ENCODE assay signal across 18 mouse cellular contexts in the genomic region with DNA sequence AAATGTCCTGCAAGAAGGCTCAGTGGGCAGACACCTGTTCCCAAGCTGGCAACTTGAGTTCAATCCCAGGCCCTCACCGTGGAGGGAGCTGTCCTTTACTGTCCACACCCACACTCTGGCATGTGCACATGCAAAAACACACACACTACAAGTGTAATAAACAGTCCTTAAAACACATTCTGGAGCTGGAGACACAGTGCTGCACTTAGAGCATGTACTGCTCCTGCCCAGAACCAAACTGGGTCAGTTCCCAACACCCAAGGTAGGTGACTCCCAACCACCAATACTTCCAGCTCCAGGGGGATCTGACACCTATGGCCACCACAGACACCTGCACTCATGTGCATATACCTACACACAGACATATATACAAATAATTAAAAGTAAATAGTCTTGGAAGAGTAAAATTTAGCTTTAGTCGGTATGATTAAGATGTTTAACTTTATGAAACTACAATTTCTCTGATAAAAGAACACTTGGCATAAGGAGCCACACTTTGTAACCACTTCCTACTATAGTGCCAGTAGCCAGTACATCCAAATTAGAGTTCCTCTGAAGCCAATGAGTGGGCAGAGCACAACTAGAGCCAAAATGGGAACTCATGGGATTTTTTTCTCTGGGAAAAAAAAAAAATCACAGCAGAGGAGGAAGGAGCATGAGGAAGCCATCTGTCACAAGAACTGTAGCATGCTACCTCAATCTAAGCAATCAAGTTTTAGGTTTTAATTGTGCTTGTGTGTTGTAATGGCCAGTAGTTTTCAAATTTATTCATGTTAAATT. TPM values are rescaled to one million over a fixed set of nuclear protein-coding genes. Genes with fewer than 3 reads are reported as not detected.
DNase-seq lines count a peak whose midpoint lies in the region; ATAC-seq and TF ChIP-seq lines count a peak whose summit lies in the region.
"Had no signal": no experiment of that assay in that cellular context is flagged by ENCODE, and none has a peak within 500 bp of the region (broad histone marks: within the 10 kb centered on the region; RNA-seq: fewer than 3 reads in every experiment).

No protein-coding gene starts in this region.

- no peaks in the 10 kb centered on the region for H3K9me3 ChIP-seq in hindbrain, embryonic 10.5 days
- H3K9me3 ChIP-seq in hindbrain, embryonic 12.5 days (replicated peaks), result no peaks in the 10 kb centered on the region
- H3K9me3 ChIP-seq: forebrain, embryonic 13.5 days; heart, embryonic 12.5 days; limb, embryonic 15.5 days; neural tube, embryonic 13.5 days had no signal

- no peaks in the 10 kb centered on the region for H3K36me3 ChIP-seq in hindbrain, embryonic 10.5 days
- H3K36me3 ChIP-seq in hindbrain, embryonic 12.5 days, result no peaks in the 10 kb centered on the region
- H3K36me3 ChIP-seq: neural tube, embryonic 13.5 days had no signal

- peak; percentile 16 to 63 for DNase-seq in layer of hippocampus, adult 2 months (ENCODE audit: low spot score in 2 of 2)
- DNase-seq in layer of hippocampus, postnatal 36 days, result no peak
- peak; percentile 17 for DNase-seq in right cerebral cortex, postnatal 25 days
- no peak for DNase-seq in right cerebral cortex, postnatal 10 days (ENCODE audit: low spot score in 2 of 2)
- DNase-seq in cerebellum, postnatal 10 days, result peak; percentile 43 to 54
- DNase-seq in hindbrain, embryonic 10.5 days (ENCODE audit: low spot score), result no peak
- DNase-seq: adrenal gland, postnatal 14 days; B cell, adult 2 months; kidney, adult 18-20 months; kidney, postnatal 10 days; lung, postnatal 14 days had no signal

- no peak overlapping the region for H3K4me3 ChIP-seq in layer of hippocampus, adult 2 months
- no peak overlapping the region for H3K4me3 ChIP-seq in hindbrain, embryonic 10.5 days
- H3K4me3 ChIP-seq in hindbrain, embryonic 12.5 days, result no peak overlapping the region
- H3K4me3 ChIP-seq: forebrain, embryonic 13.5 days; heart, embryonic 12.5 days; limb, embryonic 15.5 days; neural tube, embryonic 13.5 days had no signal

- H3K27me3 ChIP-seq in hindbrain, embryonic 10.5 days (ENCODE audit: insufficient read depth, poor library complexity, severe bottlenecking), result no peaks in the 10 kb centered on the region
- H3K27me3 ChIP-seq in hindbrain, embryonic 12.5 days, result no peaks in the 10 kb centered on the region
- H3K27me3 ChIP-seq: forebrain, embryonic 13.5 days; heart, embryonic 12.5 days; limb, embryonic 15.5 days; neural tube, embryonic 13.5 days had no signal

- no peak for TF ChIP-seq CTCF in layer of hippocampus, adult 2 months (conservative IDR thresholded peaks at IDR 0.05)

- H3K27ac ChIP-seq in layer of hippocampus, adult 2 months, result no peak overlapping the region; the same call in 1 of the 2 replicates
- no peak overlapping the region for H3K27ac ChIP-seq in hindbrain, embryonic 10.5 days
- no peak overlapping the region for H3K27ac ChIP-seq in hindbrain, embryonic 12.5 days
- H3K27ac ChIP-seq: forebrain, embryonic 13.5 days; hindbrain, postnatal 0 days; limb, embryonic 15.5 days; neural tube, embryonic 13.5 days had no signal

- no peak overlapping the region for H3K9ac ChIP-seq in hindbrain, embryonic 12.5 days
- H3K9ac ChIP-seq: forebrain, embryonic 13.5 days; heart, embryonic 12.5 days; limb, embryonic 15.5 days; neural tube, embryonic 13.5 days had no signal

- ATAC-seq in hindbrain, embryonic 12.5 days (ENCODE audit: low FRiP score), result no peak
- ATAC-seq: forebrain, embryonic 13.5 days; hindbrain, postnatal 0 days had no signal

- no peaks in the 10 kb centered on the region for H3K4me1 ChIP-seq in hindbrain, embryonic 10.5 days (replicated peaks)
- H3K4me1 ChIP-seq in hindbrain, embryonic 12.5 days, result 0 out of 2 replicates have a peak, but pooled peaks cover 2% of the 10 kb centered on the region
- H3K4me1 ChIP-seq: forebrain, embryonic 13.5 days; limb, embryonic 15.5 days; neural tube, embryonic 13.5 days had no signal

- no peak overlapping the region for H3K4me2 ChIP-seq in hindbrain, embryonic 12.5 days (replicated peaks)
- H3K4me2 ChIP-seq: forebrain, embryonic 13.5 days; heart, embryonic 12.5 days; limb, embryonic 15.5 days; midbrain, embryonic 11.5 days; neural tube, embryonic 13.5 days had no signal

- WGBS in hindbrain, embryonic 10.5 days, result 88% methylated on average over 2 of the region's 2 CpGs
- WGBS in hindbrain, embryonic 12.5 days, result 86% methylated on average over 2 of the region's 2 CpGs

RNA-seq across cellular contexts. Expression of a gene that starts 39.1 kb away (rescaled TPM):
- total RNA-seq in layer of hippocampus, adult 2 months (2021), result 10 to 100 TPM; 51.9 to 54.5 TPM
- 10 to 100 TPM; 56.7 to 62.8 TPM for total RNA-seq in layer of hippocampus, postnatal 36 days (2021)
- 22.9 and 26.0 TPM in 2 replicates for polyA plus RNA-seq in hindbrain, embryonic 10.5 days (2016; fragmentation: Nextera tagmentation; extraction: Ambion mirVana)
- 41.4 and 45.9 TPM in 2 replicates for polyA plus RNA-seq in hindbrain, embryonic 12.5 days (2016; fragmentation: Nextera tagmentation; extraction: Ambion mirVana)

Comparison
In these comparisons a context has a peak if more than half of its experiments do, and no peak if none do; other contexts are left out.
1. DNase-seq: peak in layer of hippocampus, adult 2 months (2 of 2), right cerebral cortex, postnatal 25 days (single experiment) and cerebellum, postnatal 10 days (2 of 2); none in layer of hippocampus, postnatal 36 days (0 of 2), right cerebral cortex, postnatal 10 days (0 of 2) and hindbrain, embryonic 10.5 days (single experiment).